Mouse (Mus musculus) forebrain, postnatal 0 days (tissue): ENCODE measurements around the gene Rpl28. TPM values are rescaled to one million over a fixed set of nuclear protein-coding genes. Genes with fewer than 3 reads are reported as not detected.
A peak's percentile ranks its signal among the peaks of the same experiment; 100 is the strongest.

Source experiments
- ATAC-seq: fragments of 200-750 bp; cut with Nextera tagmentation; 2 replicates; pipeline ENCODE4 v1.8.0; 2017; ENCODE audit warnings: mild to moderate bottlenecking, moderate library complexity
- DNase-seq: peaks from one replicate; pipeline ENCODE4 v3.0.0-alpha.2; 2015
- H3K27ac ChIP-seq: fragments of 300-500 bp; sonication (generic); 2 replicates; pipeline ENCODE4 v1.5.1; 2014; ENCODE audit warnings: low read depth, mild to moderate bottlenecking, antibody characterized with exemption, low read length, moderate library complexity, mixed read lengths
- H3K27me3 ChIP-seq: fragments of 300-500 bp; sonication (generic); 2 replicates; pipeline ENCODE4 v1.6.1; 2014; ENCODE audit warnings: mild to moderate bottlenecking, low read length, mixed read lengths; ENCODE audit not compliant: insufficient read depth
- H3K36me3 ChIP-seq: fragments of 300-500 bp; sonication (generic); 2 replicates; pipeline ENCODE4 v1.6.1; 2014; ENCODE audit warnings: mild to moderate bottlenecking, moderate library complexity; ENCODE audit not compliant: insufficient read depth
- H3K4me1 ChIP-seq: fragments of 300-500 bp; sonication (generic); 2 replicates; pipeline ENCODE4 v1.6.1; 2014; ENCODE audit warnings: antibody characterized with exemption; ENCODE audit not compliant: insufficient read depth
- H3K4me2 ChIP-seq: fragments of 300-500 bp; sonication (generic); 2 replicates; pipeline ENCODE4 v1.6.1; 2014; ENCODE audit warnings: low read depth, mild to moderate bottlenecking, moderate library complexity
- H3K4me3 ChIP-seq: fragments of 300-500 bp; sonication (generic); 2 replicates; pipeline ENCODE4 v1.5.1; 2014; ENCODE audit warnings: low read depth, low read length, mixed read lengths
- H3K9ac ChIP-seq: fragments of 300-500 bp; sonication (generic); 2 replicates; pipeline ENCODE4 v1.6.1; 2014; ENCODE audit warnings: mild to moderate bottlenecking
- H3K9me3 ChIP-seq: fragments of 300-500 bp; sonication (generic); 2 replicates; pipeline ENCODE4 v1.6.1; 2016; ENCODE audit warnings: low read length
- CTCF ChIP-seq: sonication (generic); IDR thresholded peaks from 2 replicates; pipeline ENCODE4 v1.5.1; 2016; ENCODE audit warnings: antibody characterized with exemption, control low read depth, low read depth
- whole genome bisulfite sequencing: fragments of 180-500 bp; shearing (Covaris S2); extraction: QIAGEN DNeasy Blood & Tissue Kit; methylation state at CpG from one replicate; pipeline ENCODE4 v1.1.7; 2014; 5-methylcytosine and 5-hydroxymethylcytosine counted together
- polyA plus RNA-seq: library from polyadenylated mRNA; unstranded; fragments of >200 nt; fragmentation: Nextera tagmentation; extraction: Ambion mirVana; gene quantifications from 2 replicates; pipeline ENCODE4 v1.2.1, GENCODE M21; 2015
- total RNA-seq: library from RNA; depleted of rRNA; stranded (reverse); fragments of >200 nt; gene quantifications from 2 replicates; pipeline ENCODE4 v1.2.3, GENCODE M21; 2014

Rpl28 gene
- total and polyA plus RNA-seq, 2 experiments from 2014 or later, result 161 to 313 TPM

DNA sequence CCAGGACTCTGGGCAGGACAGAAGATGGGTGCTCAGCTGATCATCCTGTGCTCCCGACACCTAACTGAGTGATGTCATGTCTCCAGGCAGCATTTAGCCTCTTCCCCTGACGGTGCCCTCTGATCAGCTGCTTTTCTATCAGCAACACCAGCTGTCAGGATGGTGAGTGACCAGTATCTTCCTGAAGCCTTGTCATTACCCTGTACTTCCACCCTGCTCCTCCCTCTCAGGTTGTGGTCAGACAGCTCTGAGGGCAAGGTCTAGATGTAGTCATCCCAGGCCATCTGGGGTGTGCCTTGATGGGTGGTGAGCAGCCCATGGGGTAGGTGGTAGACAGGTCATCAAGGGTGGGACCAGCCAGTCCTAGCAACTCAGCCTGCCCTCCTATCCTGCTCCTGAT lies 43.5 kb upstream of the Rpl28 start:
- Histone ChIP-seq H3K4me1 (no peaks in the 10 kb centered on the region), H3K27me3 (no peaks in the 10 kb centered on the region), H3K4me2 (no peak overlapping the region), H3K9ac (no peak overlapping the region), H3K9me3 (no peaks in the 10 kb centered on the region), H3K27ac (no peak overlapping the region), H3K36me3 (peaks cover 18% of the 10 kb centered on the region), H3K4me3 (no peak overlapping the region)
- 90% methylated on average over 2 of the region's 2 CpGs for WGBS
- DNase-seq (no peak), ATAC-seq (no peak)
- no peak for TF ChIP-seq CTCF

- no peak for DNase-seq
- TF ChIP-seq CTCF, result no peak
- H3K4me1 ChIP-seq, result no peaks in the 10 kb centered on the region
- WGBS, result 2% methylated on average over 30 of the region's 30 CpGs
- H3K27me3 ChIP-seq, result no peaks in the 10 kb centered on the region
- peak; percentile 42 for ATAC-seq
- peak overlapping the region; percentile 20 for H3K4me3 ChIP-seq
- H3K4me2 ChIP-seq, result peak overlapping the region; percentile 48
- H3K9me3 ChIP-seq, result no peaks in the 10 kb centered on the region
- no peak overlapping the region for H3K27ac ChIP-seq
- H3K36me3 ChIP-seq, result no peaks in the 10 kb centered on the region
- peak overlapping the region; percentile 14; the same call in 1 of the 2 replicates for H3K9ac ChIP-seq
Observed at GRCm38 (mm10) chr7:4751971-4752820, 40.5 kb upstream of the Rpl28 start.

- no peak within 1 kb of the TSS for H3K27ac ChIP-seq
- H3K4me1 ChIP-seq, result no peaks in the 10 kb centered on the region
- 0 out of 2 replicates have a peak, but pooled peaks have one; percentile 13 for TF ChIP-seq CTCF
- peak within 1 kb of the TSS; percentile 48 for H3K4me2 ChIP-seq
- peak within 1 kb of the TSS; percentile 14 for H3K9ac ChIP-seq
- DNase-seq, result peak; percentile 84
- H3K9me3 ChIP-seq, result no peaks in the 10 kb centered on the region
- ATAC-seq, result peak; percentile 94
- peak within 1 kb of the TSS; percentile 20 for H3K4me3 ChIP-seq
- H3K36me3 ChIP-seq, result no peaks in the 10 kb centered on the region
- H3K27me3 ChIP-seq, result no peaks in the 10 kb centered on the region
- WGBS, result 4% methylated on average over 24 of the region's 24 CpGs
Observed at GRCm38 (mm10) chr7:4752821-4753570, 39.7 kb upstream of the Rpl28 start, which contains the start of gene Cox6b2. TSS of gene Cox6b2 (minus strand) at chr7:4753094.

GRCm38 (mm10) chr7:4759670-4760069 lies 33.0 kb upstream of the Rpl28 start:
- no peak overlapping the region for H3K4me3 ChIP-seq
- no peak for DNase-seq
- no peak overlapping the region for H3K4me2 ChIP-seq
- H3K36me3 ChIP-seq, result no peaks in the 10 kb centered on the region
- ATAC-seq, result no peak
- H3K9me3 ChIP-seq, result no peaks in the 10 kb centered on the region
- H3K9ac ChIP-seq, result no peak overlapping the region
- no peaks in the 10 kb centered on the region for H3K27me3 ChIP-seq
- no peak for TF ChIP-seq CTCF
- H3K27ac ChIP-seq, result no peak overlapping the region
- 42% methylated on average over 1 of the region's 1 CpGs for WGBS
- H3K4me1 ChIP-seq, result no peaks in the 10 kb centered on the region

DNA sequence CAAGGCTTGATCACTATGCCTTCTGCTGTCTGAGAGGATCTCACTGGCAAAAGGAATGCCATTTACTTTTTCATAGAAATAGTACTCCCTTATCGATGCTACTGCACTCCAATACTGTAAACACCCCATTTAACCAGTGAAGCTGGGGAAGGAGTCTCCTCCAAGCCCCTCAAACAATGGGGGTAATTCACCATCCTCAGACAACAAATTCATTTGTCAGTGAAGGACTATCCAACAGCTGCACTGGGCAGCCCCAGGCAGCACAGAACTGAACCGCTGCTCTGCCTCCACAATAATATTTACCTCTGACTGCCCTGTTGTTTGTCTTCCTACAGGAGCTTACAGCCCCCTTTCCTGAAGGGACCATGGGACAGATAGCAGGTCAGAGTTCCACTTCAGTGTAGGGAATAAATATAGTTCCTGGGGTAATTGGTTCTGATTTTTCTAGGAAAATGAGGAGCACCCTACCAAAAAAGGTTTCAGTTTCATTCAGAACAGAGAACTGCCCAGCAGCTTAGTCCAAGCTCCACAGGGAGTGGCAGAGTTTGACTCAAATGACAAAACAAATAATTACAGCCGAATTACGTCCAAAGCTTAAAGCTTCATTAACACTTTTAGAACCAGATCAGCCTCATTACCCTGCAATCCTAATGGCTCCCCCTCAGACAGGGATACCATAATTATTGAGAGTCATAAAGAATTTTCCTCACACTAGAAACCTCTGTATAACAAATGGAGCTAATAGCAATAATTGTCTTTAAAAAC lies 27.5 kb upstream of the Rpl28 start:
- WGBS, result 3% methylated on average over 4 of the region's 4 CpGs
- TF ChIP-seq CTCF, result no peak
- H3K9ac ChIP-seq, result no peak overlapping the region
- ATAC-seq (no peak), DNase-seq (no peak)
- no peak overlapping the region for H3K4me2 ChIP-seq
- no peaks in the 10 kb centered on the region for H3K9me3 ChIP-seq
- H3K36me3 ChIP-seq, result no peaks in the 10 kb centered on the region
- H3K4me3 ChIP-seq, result no peak overlapping the region
- no peaks in the 10 kb centered on the region for H3K4me1 ChIP-seq
- no peak overlapping the region for H3K27ac ChIP-seq
- H3K27me3 ChIP-seq, result no peaks in the 10 kb centered on the region

DNA sequence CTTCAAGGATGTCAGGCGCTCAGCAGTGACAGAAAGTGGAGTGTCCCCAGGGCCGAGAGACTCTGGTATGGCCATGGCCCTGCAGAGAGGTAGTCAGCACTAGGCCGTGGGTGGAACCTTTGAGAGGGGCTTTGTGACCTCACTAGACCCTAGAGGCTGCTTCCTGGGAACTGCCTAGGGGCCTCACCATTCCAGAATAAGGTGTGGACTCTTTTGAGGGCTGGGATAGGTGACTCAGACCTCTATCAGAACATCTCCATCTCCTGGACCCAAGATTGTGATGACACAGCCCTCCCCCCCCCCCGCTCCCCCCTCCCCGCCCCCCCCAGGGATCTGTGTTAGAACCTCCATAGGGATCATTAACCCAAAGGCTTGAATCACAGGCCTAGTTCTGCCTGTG lies 21.5 kb upstream of the Rpl28 start, which contains the start of gene Fam71e2:
Fam71e2 (minus strand) TSS at position 101 of the 400 bp plus-strand sequence.
- no peak within 1 kb of the TSS for H3K9ac ChIP-seq
- TF ChIP-seq CTCF, result no peak
- H3K9me3 ChIP-seq, result no peaks in the 10 kb centered on the region
- ATAC-seq (no peak), DNase-seq (no peak)
- H3K27me3 ChIP-seq, result peaks cover 19% of the 10 kb centered on the region
- H3K4me1 ChIP-seq, result no peaks in the 10 kb centered on the region
- H3K27ac ChIP-seq, result no peak within 1 kb of the TSS
- WGBS, result 78% methylated on average over 5 of the region's 5 CpGs
- H3K36me3 ChIP-seq, result no peaks in the 10 kb centered on the region
- no peak within 1 kb of the TSS for H3K4me3 ChIP-seq
- H3K4me2 ChIP-seq, result no peak within 1 kb of the TSS
